Mouse (Mus musculus) liver, embryonic 14.5 days (tissue): ENCODE results near the gene Chmp1a. TPM values are rescaled to one million over a fixed set of nuclear protein-coding genes. Genes with fewer than 3 reads are reported as not detected.

Experiments
- ATAC-seq: fragments of 200-750 bp; cut with Nextera tagmentation; 2 replicates; pipeline ENCODE4 v1.8.0; 2017; ENCODE audit warnings: moderate number of reproducible peaks, mild to moderate bottlenecking, moderate library complexity; ENCODE audit not compliant: insufficient read depth
- DNase-seq, 3 experiments: peaks; one replicate each; pipeline ENCODE4 v3.0.0-alpha.2; 2012 to 2013; ENCODE audit warnings: low read depth in 3 of 3, low spot score in 3 of 3
- H3K27ac ChIP-seq: fragments of 300-500 bp; sonication (generic); 2 replicates; pipeline ENCODE4 v1.5.1; 2014; ENCODE audit warnings: moderate library complexity, mild to moderate bottlenecking, control low read depth, inconsistent platforms
- H3K27me3 ChIP-seq: fragments of 300-500 bp; sonication (generic); 2 replicates; pipeline ENCODE4 v1.6.1; 2014; ENCODE audit warnings: mild to moderate bottlenecking, low read length, moderate library complexity; ENCODE audit not compliant: control insufficient read depth, insufficient read depth
- H3K36me3 ChIP-seq: fragments of 300-500 bp; sonication (generic); replicated peaks from 2 replicates; pipeline ENCODE4 v1.6.1; 2014; ENCODE audit warnings: low read depth; ENCODE audit not compliant: control insufficient read depth, insufficient read depth
- H3K4me1 ChIP-seq, 2 experiments: fragments of 200-500 bp in 1 of 2; fragments of 300-500 bp in 1 of 2; sonication (generic) in 1 of 2; replicated peaks; 2 replicates each; pipeline ENCODE4 v1.6.1; 2012 to 2014; ENCODE audit warnings: antibody characterized with exemption in 1 of 2, inconsistent platforms in 1 of 2, low read length in 1 of 2; ENCODE audit not compliant: control insufficient read depth in 2 of 2, insufficient read depth in 2 of 2
- H3K4me2 ChIP-seq: fragments of 300-500 bp; sonication (generic); 2 replicates; pipeline ENCODE4 v1.6.1; 2014; ENCODE audit warnings: low read depth, mild to moderate bottlenecking, control low read depth, moderate library complexity
- H3K4me3 ChIP-seq, 2 experiments: fragments of 200-500 bp in 1 of 2; fragments of 300-500 bp in 1 of 2; sonication (generic) in 1 of 2; 2 replicates each; pipeline ENCODE4 v1.5.1; 2012 to 2014; ENCODE audit warnings: low read depth in 2 of 2, low read length in 2 of 2, mild to moderate bottlenecking in 2 of 2, control low read depth in 1 of 2, inconsistent platforms in 1 of 2, moderate library complexity in 1 of 2; ENCODE audit not compliant: insufficient read depth in 1 of 2
- H3K9ac ChIP-seq: fragments of 300-500 bp; sonication (generic); replicated peaks from 2 replicates; pipeline ENCODE4 v1.6.1; 2014; ENCODE audit warnings: mild to moderate bottlenecking, control low read depth, moderate library complexity
- H3K9me3 ChIP-seq: fragments of 300-500 bp; sonication (generic); 2 replicates; pipeline ENCODE4 v1.6.1; 2016; ENCODE audit warnings: low read length, mixed read lengths; ENCODE audit not compliant: control insufficient read depth
- CTCF ChIP-seq: IDR thresholded peaks from 2 replicates; pipeline ENCODE4 v1.5.1; 2016; ENCODE audit warnings: antibody characterized with exemption, low read depth, control low read depth
- EP300 ChIP-seq: IDR thresholded peaks from 2 replicates; pipeline ENCODE4 v1.6.1; 2016; ENCODE audit warnings: antibody characterized with exemption, low read depth
- WGBS: fragments of 180-500 bp; shearing (Covaris S2); extraction: QIAGEN DNeasy Blood & Tissue Kit; methylation state at CpG from one replicate; pipeline ENCODE4 v1.1.7; 2014; ENCODE audit not compliant: insufficient replicate concordance; 5-methylcytosine and 5-hydroxymethylcytosine counted together
- polyA plus RNA-seq, 2 experiments: library from polyadenylated mRNA; depleted of rRNA in 1 of 2; stranded (reverse) in 1 of 2; unstranded in 1 of 2; fragments of >200 nt; fragmentation: Nextera tagmentation in 1 of 2; extraction: Ambion mirVana in 1 of 2; gene quantifications; 2 replicates each; pipeline versions ENCODE4 v1.2.1 to v1.2.3; 2012 to 2014

The Chmp1a gene
- polyA plus RNA-seq, 2 experiments, result 29.9 to 42.9 TPM

DNA sequence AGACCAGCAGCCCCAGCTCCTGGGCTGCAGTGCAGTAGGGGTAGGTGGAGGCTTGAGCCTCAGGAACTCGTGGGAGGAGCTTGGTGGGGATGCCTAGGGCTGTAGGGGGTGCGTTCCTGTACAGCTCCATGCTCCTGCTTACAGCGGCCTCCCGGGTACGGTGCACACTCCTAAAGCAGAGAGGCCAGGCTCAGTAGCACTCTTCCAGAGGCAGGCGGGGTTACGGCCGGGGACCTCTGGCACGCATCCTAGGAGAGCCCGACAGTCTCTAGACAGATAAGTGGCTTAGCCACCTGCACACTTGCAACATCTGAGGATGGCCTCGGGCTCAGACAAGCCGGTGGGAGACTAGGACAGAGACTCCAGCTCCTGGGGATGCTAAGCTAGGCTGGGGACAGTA, 33.0 kb upstream of the Chmp1a start:
- no peaks in the 10 kb centered on the region for H3K27me3 ChIP-seq
- H3K9ac ChIP-seq, result no peak overlapping the region
- DNase-seq (no peak), ATAC-seq (no peak)
- no peaks in the 10 kb centered on the region for H3K4me1 ChIP-seq
- H3K36me3 ChIP-seq, result no peaks in the 10 kb centered on the region; the same call in 1 of the 2 replicates
- H3K4me2 ChIP-seq, result no peak overlapping the region
- no peak overlapping the region for H3K27ac ChIP-seq
- 80% methylated on average over 12 of the region's 12 CpGs for WGBS
- TF ChIP-seq CTCF (no peak), EP300 (no peak)
- no peak overlapping the region for H3K4me3 ChIP-seq
- no peaks in the 10 kb centered on the region for H3K9me3 ChIP-seq

DNA sequence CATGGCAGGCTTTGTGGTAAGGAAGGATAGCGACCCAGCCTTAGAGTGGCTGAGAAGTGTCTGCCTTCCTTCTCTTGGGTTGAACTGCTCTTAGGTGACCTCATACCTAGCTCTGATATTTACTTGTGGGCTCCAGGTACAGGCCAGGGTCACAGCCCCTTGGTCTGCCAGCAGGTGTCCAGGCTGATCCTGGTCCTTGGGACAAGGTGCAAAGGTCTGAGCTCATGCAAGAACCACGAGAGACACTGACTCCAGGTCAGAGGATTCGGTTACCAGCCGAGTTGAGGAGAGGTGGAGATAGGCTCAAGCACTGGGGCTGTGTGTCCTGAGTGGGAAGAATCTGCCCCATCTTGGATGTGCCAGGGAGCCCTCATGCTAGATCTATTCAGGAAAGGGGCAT, 31.8 kb upstream of the Chmp1a start:
- Histone ChIP-seq H3K27ac (no peak overlapping the region), H3K36me3 (no peaks in the 10 kb centered on the region)
- WGBS, result 60% methylated on average over 4 of the region's 4 CpGs

DNA sequence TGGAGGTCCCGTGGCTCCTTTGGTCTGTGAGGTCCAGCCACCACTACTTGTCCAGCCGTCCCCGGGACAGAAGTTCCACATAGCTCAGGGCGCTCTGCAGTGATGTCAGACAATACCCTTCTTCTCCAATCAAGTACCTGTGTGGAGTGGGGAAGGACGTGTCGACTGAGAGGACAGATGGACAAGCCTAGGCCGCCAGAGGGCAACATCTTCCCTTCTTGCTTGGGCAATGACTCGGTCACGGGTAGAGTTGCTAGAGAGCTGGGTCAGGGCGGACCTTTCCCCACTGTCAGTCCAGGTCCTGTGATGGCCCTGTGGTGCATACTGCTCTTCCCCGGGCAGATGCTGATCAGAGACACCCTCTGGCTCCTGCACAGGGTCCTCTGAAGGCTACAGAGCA, 30.5 kb upstream of the Chmp1a start:
- Histone ChIP-seq H3K27ac (no peak overlapping the region), H3K4me1 (no peaks in the 10 kb centered on the region), H3K9me3 (no peaks in the 10 kb centered on the region), H3K4me2 (no peak overlapping the region), H3K9ac (no peak overlapping the region), H3K27me3 (no peaks in the 10 kb centered on the region), H3K36me3 (no peaks in the 10 kb centered on the region), H3K4me3 (no peak overlapping the region)
- 61% methylated on average over 11 of the region's 11 CpGs for WGBS
- DNase-seq (no peak), ATAC-seq (0 out of 2 replicates have a peak, but pooled peaks have one; percentile 9)
- TF ChIP-seq EP300 (no peak), CTCF (peak; percentile 57)

More for the DNA sequence above, 31.8 kb upstream of the Chmp1a start:
- Histone ChIP-seq H3K27me3 (no peaks in the 10 kb centered on the region), H3K9me3 (no peaks in the 10 kb centered on the region), H3K4me2 (no peak overlapping the region), H3K4me3 (no peak overlapping the region), H3K4me1 (no peaks in the 10 kb centered on the region), H3K9ac (no peak overlapping the region)
- TF ChIP-seq CTCF (no peak), EP300 (no peak)
- no peak for DNase-seq
- ATAC-seq, result no peak

DNA sequence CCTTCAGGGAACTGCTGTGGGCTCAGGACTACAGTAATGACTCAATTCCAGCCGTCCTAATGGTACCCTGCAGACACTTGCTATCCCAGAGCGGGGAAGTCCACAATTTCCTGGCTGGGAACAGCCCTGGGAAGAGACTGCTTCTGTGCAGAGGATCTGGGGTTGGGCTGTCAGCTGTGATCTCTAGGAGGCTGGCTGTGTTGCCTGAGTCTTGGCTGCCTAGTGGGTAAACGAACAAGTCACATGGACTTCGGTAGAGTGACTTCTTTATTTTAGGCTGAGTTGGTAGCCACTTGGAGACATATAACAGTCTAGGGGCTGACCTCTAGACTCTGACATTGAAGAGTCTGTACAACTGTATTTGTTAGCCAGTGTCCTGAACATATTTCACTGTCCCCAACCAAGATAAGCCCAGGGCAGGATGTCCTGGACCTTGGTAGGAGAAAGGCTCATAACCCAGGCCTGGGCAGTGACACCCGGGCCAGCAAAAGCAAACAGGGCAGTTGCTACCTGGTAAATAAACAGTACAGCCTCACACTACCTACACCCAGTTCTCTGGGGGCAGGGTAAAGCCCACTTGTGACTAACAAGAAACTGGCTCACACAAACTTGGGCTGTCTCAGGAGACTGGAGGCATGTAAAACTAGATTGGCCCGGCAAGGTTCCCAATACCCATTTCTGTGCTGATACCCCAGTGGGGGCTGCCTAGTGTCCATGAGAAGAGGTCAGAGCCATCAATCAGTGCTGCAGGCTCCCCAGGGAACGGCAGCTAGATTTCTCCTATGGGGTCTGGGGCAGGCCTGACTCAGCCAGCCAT, 29.8 kb upstream of the Chmp1a start:
- Histone ChIP-seq H3K9me3 (no peaks in the 10 kb centered on the region), H3K36me3 (no peaks in the 10 kb centered on the region), H3K4me2 (no peak overlapping the region), H3K4me1 (no peaks in the 10 kb centered on the region), H3K9ac (no peak overlapping the region), H3K4me3 (no peak overlapping the region), H3K27me3 (no peaks in the 10 kb centered on the region), H3K27ac (no peak overlapping the region)
- TF ChIP-seq CTCF (no peak), EP300 (no peak)
- ATAC-seq, result no peak
- WGBS, result 63% methylated on average over 7 of the region's 7 CpGs
- no peak for DNase-seq

DNA sequence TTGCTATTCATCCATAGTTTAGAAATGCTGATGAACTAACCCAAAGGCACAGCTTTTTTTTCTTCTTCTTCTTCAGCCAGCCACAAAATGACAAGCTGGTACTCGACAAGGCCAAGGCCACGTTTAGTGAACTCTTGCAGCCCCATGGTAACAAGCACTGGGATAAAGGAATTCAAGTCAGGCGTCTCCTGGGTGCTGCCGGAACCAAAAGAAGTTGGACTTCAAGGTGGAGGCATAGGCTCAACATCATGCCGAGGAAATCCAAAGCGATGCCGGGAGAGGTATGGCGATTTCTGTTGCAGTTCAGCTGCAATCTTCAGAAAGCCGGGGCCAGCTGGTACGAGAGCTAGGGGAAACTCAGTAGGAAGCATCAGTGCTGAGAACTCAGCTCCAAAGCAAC, 26.8 kb upstream of the Chmp1a start:
- peaks cover 7 to 10% of the 10 kb centered on the region in 2 experiments for H3K4me1 ChIP-seq
- H3K4me2 ChIP-seq, result no peak overlapping the region
- no peak overlapping the region for H3K4me3 ChIP-seq
- 78% methylated on average over 10 of the region's 10 CpGs for WGBS
- no peak for ATAC-seq
- H3K36me3 ChIP-seq, result no peaks in the 10 kb centered on the region
- no peak overlapping the region for H3K9ac ChIP-seq
- H3K9me3 ChIP-seq, result no peaks in the 10 kb centered on the region
- no peak for DNase-seq
- H3K27me3 ChIP-seq, result peaks cover 12% of the 10 kb centered on the region
- no peak overlapping the region for H3K27ac ChIP-seq
- TF ChIP-seq EP300 (no peak), CTCF (no peak)
